Mouse (Mus musculus) stomach, postnatal 0 days (tissue): ENCODE data around the gene Diaph3. TPM values are rescaled to one million over a fixed set of nuclear protein-coding genes. Genes with fewer than 3 reads are reported as not detected.

Experiments
- ATAC-seq: fragments of 200-750 bp; cut with Nextera tagmentation; 2 replicates; pipeline ENCODE4 v1.8.0; 2017; ENCODE audit not compliant: low FRiP score, low TSS enrichment
- DNase-seq: peaks from one replicate; pipeline ENCODE4 v3.0.0-alpha.2; 2016; ENCODE audit warnings: low spot score
- H3K27ac ChIP-seq: fragments of 300-500 bp; sonication (generic); replicated peaks from 2 replicates; pipeline ENCODE4 v1.5.1; 2014; ENCODE audit warnings: mild to moderate bottlenecking, control low read depth
- H3K27me3 ChIP-seq: fragments of 300-500 bp; sonication (generic); 2 replicates; pipeline ENCODE4 v1.6.1; 2014; ENCODE audit warnings: low read length; ENCODE audit not compliant: control insufficient read depth, insufficient read depth
- H3K36me3 ChIP-seq: fragments of 300-500 bp; sonication (generic); 2 replicates; pipeline ENCODE4 v1.6.1; 2014; ENCODE audit warnings: low read length, mixed read lengths; ENCODE audit not compliant: control insufficient read depth, insufficient read depth
- H3K4me1 ChIP-seq: fragments of 300-500 bp; sonication (generic); replicated peaks from 2 replicates; pipeline ENCODE4 v1.6.1; 2014; ENCODE audit warnings: antibody characterized with exemption; ENCODE audit not compliant: control insufficient read depth, insufficient read depth
- H3K4me2 ChIP-seq: fragments of 300-500 bp; sonication (generic); replicated peaks from 2 replicates; pipeline ENCODE4 v1.6.1; 2014; ENCODE audit warnings: low read depth, mild to moderate bottlenecking, control low read depth, moderate library complexity
- H3K4me3 ChIP-seq: fragments of 300-500 bp; sonication (generic); 2 replicates; pipeline ENCODE4 v1.5.1; 2014; ENCODE audit warnings: low read depth, low read length, control low read depth
- H3K9ac ChIP-seq: fragments of 300-500 bp; sonication (generic); 2 replicates; pipeline ENCODE4 v1.6.1; 2014; ENCODE audit warnings: mild to moderate bottlenecking, low read length, control low read depth, mixed read lengths
- H3K9me3 ChIP-seq: fragments of 300-500 bp; sonication (generic); 2 replicates; pipeline ENCODE4 v1.6.1; 2016; ENCODE audit warnings: low read length; ENCODE audit not compliant: control insufficient read depth
- CTCF ChIP-seq: IDR thresholded peaks from 2 replicates; pipeline ENCODE4 v1.5.1; 2016; ENCODE audit warnings: antibody characterized with exemption, low read depth, mild to moderate bottlenecking, moderate library complexity
- EP300 ChIP-seq: optimal IDR thresholded peaks from 2 replicates; pipeline ENCODE3; 2016; ENCODE audit warnings: antibody characterized with exemption
- WGBS: fragments of 180-500 bp; shearing (Covaris S2); extraction: QIAGEN DNeasy Blood & Tissue Kit; methylation state at CpG from one replicate; pipeline ENCODE4 v1.1.7; 2014; 5-methylcytosine and 5-hydroxymethylcytosine counted together
- polyA plus RNA-seq: library from polyadenylated mRNA; unstranded; fragments of >200 nt; fragmentation: Nextera tagmentation; extraction: Ambion mirVana; gene quantifications from 2 replicates; pipeline ENCODE4 v1.2.1, GENCODE M21; 2015

Gene Diaph3
- polyA plus RNA-seq: 2.3 and 3.5 TPM in 2 replicates

DNA sequence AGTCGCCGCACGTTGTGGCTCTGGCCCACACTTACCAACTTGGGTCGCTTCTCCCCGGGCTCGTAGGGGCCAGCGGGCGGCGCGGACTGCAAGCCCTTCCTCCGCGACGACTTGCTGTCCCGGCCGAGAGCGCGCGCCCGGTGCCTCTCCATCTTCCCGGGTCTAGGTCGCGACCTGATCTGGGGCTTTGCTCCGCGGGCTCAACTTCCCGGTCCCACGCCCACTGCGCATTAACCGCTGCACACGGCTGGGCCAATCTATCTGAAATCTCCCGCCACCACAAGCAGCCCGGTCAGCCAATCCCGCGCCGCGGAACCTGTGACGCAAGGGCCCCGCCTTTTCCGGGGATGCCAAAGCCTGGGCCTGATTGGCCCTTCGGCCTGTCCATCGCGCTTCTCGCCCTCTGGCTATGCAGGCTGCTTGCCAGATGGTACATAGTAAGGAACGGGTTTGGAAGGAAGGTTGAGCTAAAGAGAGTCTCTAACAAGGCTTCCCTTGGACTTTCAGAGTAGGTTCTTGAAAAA is at the start of gene Diaph3:
Gene Diaph3, minus strand, starts transcription at position 273 of the 524 bp plus-strand sequence.
- DNase-seq: peak; percentile 97
- WGBS: under 1% methylated on average over 42 of the region's 43 CpGs
- no peaks in the 10 kb centered on the region for H3K27me3 ChIP-seq
- TF ChIP-seq CTCF (no peak), EP300 (peak; percentile 13)
- H3K4me2 ChIP-seq: peak within 1 kb of the TSS; percentile 88
- peak; percentile 100 for ATAC-seq
- H3K4me1 ChIP-seq: no peaks in the 10 kb centered on the region
- peak within 1 kb of the TSS; percentile 56; the same call in 1 of the 2 replicates for H3K27ac ChIP-seq
- peak within 1 kb of the TSS; percentile 66 for H3K9ac ChIP-seq
- H3K4me3 ChIP-seq: peak within 1 kb of the TSS; percentile 65
- no peaks in the 10 kb centered on the region for H3K36me3 ChIP-seq
- H3K9me3 ChIP-seq: no peaks in the 10 kb centered on the region

- Histone ChIP-seq H3K9ac (no peak overlapping the region), H3K27ac (no peak overlapping the region), H3K9me3 (no peaks in the 10 kb centered on the region), H3K4me2 (no peak overlapping the region), H3K4me1 (no peaks in the 10 kb centered on the region), H3K4me3 (no peak overlapping the region), H3K36me3 (no peaks in the 10 kb centered on the region), H3K27me3 (no peaks in the 10 kb centered on the region)
- DNase-seq: no peak
- WGBS: 62% methylated on average over 4 of the region's 4 CpGs
- ATAC-seq: no peak
- TF ChIP-seq CTCF (no peak), EP300 (no peak)
These were observed 49.6 kb upstream of the Diaph3 start for GRCm38 (mm10) chr14:87190685-87191084.

DNA sequence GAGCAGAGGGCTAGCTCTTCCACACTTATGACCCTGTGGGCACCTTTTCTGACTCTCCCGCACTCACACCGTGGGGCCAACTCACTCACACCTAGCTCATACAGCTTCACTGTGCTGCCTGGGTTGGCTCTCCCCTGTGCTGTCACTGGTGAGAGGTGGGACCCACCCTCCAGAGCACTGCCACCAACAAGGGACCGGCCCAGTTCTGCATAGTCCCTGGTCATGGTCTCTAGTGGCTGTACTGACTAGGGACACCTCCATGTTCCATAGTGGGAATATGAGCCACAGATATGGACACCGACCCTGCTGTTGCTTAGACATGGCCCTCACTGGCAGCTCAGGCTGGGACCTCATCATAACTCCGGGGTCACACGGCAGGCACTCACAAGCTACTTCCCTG is 30.5 kb upstream of the Diaph3 start:
- Histone ChIP-seq H3K9me3 (no peaks in the 10 kb centered on the region), H3K9ac (no peak overlapping the region), H3K27ac (no peak overlapping the region), H3K4me3 (no peak overlapping the region), H3K4me2 (no peak overlapping the region), H3K36me3 (no peaks in the 10 kb centered on the region), H3K27me3 (no peaks in the 10 kb centered on the region), H3K4me1 (no peaks in the 10 kb centered on the region)
- TF ChIP-seq CTCF (no peak), EP300 (no peak)
- ATAC-seq (no peak), DNase-seq (no peak)
- 86% methylated on average over 6 of the region's 6 CpGs for WGBS

GRCm38 (mm10) chr14:87169151-87169550 is 28.1 kb upstream of the Diaph3 start:
- TF ChIP-seq CTCF (no peak), EP300 (no peak)
- no peak overlapping the region for H3K9ac ChIP-seq

DNA sequence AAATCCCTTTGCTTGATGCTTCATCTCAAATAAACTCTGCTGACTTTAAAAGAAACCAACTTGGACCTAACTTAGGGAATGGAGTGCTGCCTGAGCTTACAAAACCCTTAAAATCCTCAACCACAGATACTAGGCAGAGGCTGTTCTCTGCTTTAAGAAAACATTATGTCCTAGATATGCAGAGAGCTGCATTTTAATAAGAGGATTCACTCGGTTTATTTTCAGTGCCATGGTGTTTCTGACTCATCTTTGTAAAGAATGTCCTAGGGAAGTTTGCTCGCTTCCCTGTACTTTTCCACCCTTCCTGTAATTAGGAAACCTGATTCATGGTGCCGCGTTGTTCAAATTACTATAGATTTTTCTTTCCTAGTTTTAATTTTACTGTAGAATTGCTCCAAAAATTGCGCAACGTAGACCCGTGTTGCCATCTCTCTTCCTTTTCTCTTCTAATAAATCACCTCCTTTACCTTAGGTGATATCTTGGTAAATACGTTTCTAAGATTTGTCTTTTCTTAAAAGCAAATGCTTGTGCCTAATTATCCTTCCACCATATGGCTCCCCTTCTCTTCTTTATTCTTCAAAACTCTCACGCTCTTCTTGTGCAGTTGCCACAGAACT is 14.7 kb upstream of the Diaph3 start:
- WGBS: 76% methylated on average over 9 of the region's 9 CpGs
- no peak for ATAC-seq

More at GRCm38 (mm10) chr14:87169151-87169550, 28.1 kb upstream of the Diaph3 start:
- H3K4me1 ChIP-seq: no peaks in the 10 kb centered on the region
- ATAC-seq: no peak
- H3K36me3 ChIP-seq: no peaks in the 10 kb centered on the region
- H3K27me3 ChIP-seq: no peaks in the 10 kb centered on the region
- no peak overlapping the region for H3K4me2 ChIP-seq
- H3K9me3 ChIP-seq: no peaks in the 10 kb centered on the region
- H3K4me3 ChIP-seq: no peak overlapping the region
- no peak for DNase-seq
- H3K27ac ChIP-seq: no peak overlapping the region
- 61% methylated on average over 1 of the region's 1 CpGs for WGBS

GRCm38 (mm10) chr14:87149684-87150083 is 8.6 kb upstream of the Diaph3 start:
- no peak overlapping the region for H3K9ac ChIP-seq
- H3K36me3 ChIP-seq: no peaks in the 10 kb centered on the region
- no peak overlapping the region for H3K4me3 ChIP-seq
- ATAC-seq (no peak), DNase-seq (no peak)
- H3K4me1 ChIP-seq: no peaks in the 10 kb centered on the region
- H3K9me3 ChIP-seq: no peaks in the 10 kb centered on the region
- 72% methylated on average over 6 of the region's 6 CpGs for WGBS
- no peak overlapping the region for H3K27ac ChIP-seq
- no peak overlapping the region for H3K4me2 ChIP-seq
- no peaks in the 10 kb centered on the region for H3K27me3 ChIP-seq
- no peak for TF ChIP-seq CTCF
- TF ChIP-seq EP300: no peak

More for the DNA sequence above, 14.7 kb upstream of the Diaph3 start:
- Histone ChIP-seq H3K4me3 (no peak overlapping the region), H3K27ac (no peak overlapping the region), H3K4me1 (no peaks in the 10 kb centered on the region), H3K9me3 (no peaks in the 10 kb centered on the region), H3K4me2 (no peak overlapping the region), H3K36me3 (no peaks in the 10 kb centered on the region), H3K9ac (no peak overlapping the region), H3K27me3 (no peaks in the 10 kb centered on the region)
- DNase-seq: no peak
- TF ChIP-seq CTCF: no peak
- no peak for TF ChIP-seq EP300
